Mouse (Mus musculus) liver, adult 2 months (tissue): ENCODE results near the gene Vmn1r209.
"Not testable (repeated sequence)": the region's sequence is repeated elsewhere in the genome, so short reads cannot be mapped to it uniquely, and the experiment has no call there.

Experiments
- CTCF ChIP-seq: fragments of 200-500 bp; IDR thresholded peaks from 2 replicates; pipeline ENCODE4 v1.5.1; 2011; ENCODE audit warnings: low read depth, low read length, control low read depth
- POLR2A ChIP-seq: fragments of 200-500 bp; IDR thresholded peaks from 2 replicates; pipeline ENCODE4 v1.6.1; 2011; ENCODE audit warnings: low read length, control low read depth; ENCODE audit not compliant: insufficient read depth; ENCODE audit errors: extremely low read depth

DNA sequence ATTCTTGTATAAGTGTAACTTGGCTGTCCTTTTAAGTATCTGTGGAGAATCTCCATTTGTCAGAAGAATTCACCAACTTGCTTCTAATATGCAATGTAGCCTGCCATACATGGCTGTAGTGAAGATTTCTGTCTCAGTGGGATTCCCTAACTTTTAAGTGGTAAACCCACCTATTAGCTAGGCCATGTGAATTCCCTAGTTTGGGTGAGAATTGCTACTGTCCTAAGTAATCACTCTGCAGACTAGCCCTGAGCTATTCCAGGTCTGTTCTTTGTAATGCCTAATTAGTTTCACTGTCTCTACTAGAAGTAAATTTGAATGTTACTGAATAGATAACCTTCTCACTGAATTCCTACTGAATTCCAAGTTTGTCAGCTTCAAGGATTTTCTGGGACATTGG, 25.3 kb downstream of the Vmn1r209 start:
- TF ChIP-seq CTCF, POLR2A: not testable (repeated sequence)
